Mouse (Mus musculus) heart, postnatal 0 days (tissue): ENCODE measurements around the gene Cnksr3.

ENCODE experiments used
- CTCF ChIP-seq: IDR thresholded peaks from 2 replicates; pipeline ENCODE4 v1.5.1; 2016; ENCODE audit warnings: antibody characterized with exemption, control low read depth, low read depth
- EP300 ChIP-seq: IDR thresholded peaks from 2 replicates; pipeline ENCODE4 v1.6.1; 2016; ENCODE audit warnings: antibody characterized with exemption, low read depth

DNA sequence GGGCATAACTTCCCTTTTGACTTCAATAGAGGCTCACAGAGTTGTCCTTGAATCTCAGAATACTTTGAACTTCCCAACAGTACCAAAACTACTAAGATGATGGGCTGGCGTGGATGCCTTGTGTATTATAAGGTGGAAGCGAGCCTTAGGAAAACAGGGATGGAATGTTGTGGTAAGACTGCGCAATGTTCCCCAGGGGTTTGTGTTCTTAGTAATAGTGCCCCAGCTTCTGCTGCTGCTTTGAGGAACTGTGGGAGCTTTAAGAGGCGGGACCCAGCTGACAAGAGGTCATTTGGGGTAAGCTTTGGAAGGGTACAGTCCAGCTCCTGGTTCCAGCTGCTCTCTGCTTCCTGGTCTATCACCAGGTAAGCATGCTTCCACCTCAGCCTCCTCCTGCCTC lies 89.7 kb downstream of the Cnksr3 start:
- TF ChIP-seq CTCF (no peak), EP300 (no peak)
